Mouse (Mus musculus) testis, adult 2 months (tissue): Measurements from ENCODE around the gene Trappc1.

Experiments
- CTCF ChIP-seq: fragments of 200-500 bp; IDR thresholded peaks from 2 replicates; pipeline ENCODE4 v1.5.1; 2012; ENCODE audit warnings: low read depth, mild to moderate bottlenecking, inconsistent platforms, low read length, moderate library complexity; ENCODE audit not compliant: control insufficient read depth, insufficient read depth, insufficient replicate concordance
- POLR2A ChIP-seq: fragments of 200-500 bp; IDR thresholded peaks from 2 replicates; pipeline ENCODE4 v1.6.1; 2012; ENCODE audit warnings: low read depth, mild to moderate bottlenecking, inconsistent platforms, low read length, moderate library complexity; ENCODE audit not compliant: control insufficient read depth

- TF ChIP-seq CTCF (no peak), POLR2A (no peak)
These were observed 49.6 kb downstream of the Trappc1 start for GRCm38 (mm10) chr11:69373223-69373965.
